Mouse (Mus musculus) forebrain, embryonic 11.5 days (tissue): ENCODE results near the gene Rcor2. TPM values are rescaled to one million over a fixed set of nuclear protein-coding genes. Genes with fewer than 3 reads are reported as not detected.

ENCODE experiments used
- ATAC-seq: fragments of 200-750 bp; cut with Nextera tagmentation; replicated peaks from 2 replicates; pipeline ENCODE4 v1.8.0; 2017; ENCODE audit warnings: moderate TSS enrichment; ENCODE audit not compliant: low FRiP score
- DNase-seq: peaks from one replicate; pipeline ENCODE4 v3.0.0-alpha.2; 2017; ENCODE audit warnings: low spot score
- H3K27ac ChIP-seq: fragments of 300-500 bp; sonication (generic); 2 replicates; pipeline ENCODE4 v1.5.1; 2014; ENCODE audit warnings: low read depth, low read length
- H3K27me3 ChIP-seq: fragments of 300-500 bp; sonication (generic); 2 replicates; pipeline ENCODE4 v1.6.1; 2014; ENCODE audit warnings: mild to moderate bottlenecking, low read length, mixed read lengths; ENCODE audit not compliant: control insufficient read depth, insufficient read depth
- H3K36me3 ChIP-seq: fragments of 300-500 bp; sonication (generic); 2 replicates; pipeline ENCODE4 v1.6.1; 2014; ENCODE audit warnings: mild to moderate bottlenecking, low read length, moderate library complexity, mixed read lengths; ENCODE audit not compliant: control insufficient read depth, insufficient read depth
- H3K4me1 ChIP-seq: fragments of 300-500 bp; sonication (generic); replicated peaks from 2 replicates; pipeline ENCODE4 v1.6.1; 2014; ENCODE audit warnings: low read length, mixed read lengths; ENCODE audit not compliant: control insufficient read depth, insufficient read depth
- H3K4me2 ChIP-seq: fragments of 300-500 bp; sonication (generic); 2 replicates; pipeline ENCODE4 v1.6.1; 2014; ENCODE audit warnings: low read depth, mild to moderate bottlenecking, low read length, moderate library complexity, mixed read lengths; ENCODE audit not compliant: severe bottlenecking
- H3K4me3 ChIP-seq: fragments of 300-500 bp; sonication (generic); 2 replicates; pipeline ENCODE4 v1.5.1; 2014; ENCODE audit warnings: low read depth, low read length
- H3K9ac ChIP-seq: fragments of 300-500 bp; sonication (generic); 2 replicates; pipeline ENCODE4 v1.6.1; 2014; ENCODE audit warnings: low read length
- H3K9me3 ChIP-seq: fragments of 300-500 bp; sonication (generic); 2 replicates; pipeline ENCODE4 v1.6.1; 2016; ENCODE audit warnings: low read length, mixed read lengths; ENCODE audit not compliant: control insufficient read depth
- WGBS: fragments of 180-500 bp; shearing (Covaris S2); extraction: QIAGEN DNeasy Blood & Tissue Kit; methylation state at CpG from one replicate; pipeline ENCODE4 v1.1.7; 2014; 5-methylcytosine and 5-hydroxymethylcytosine counted together
- polyA plus RNA-seq: library from polyadenylated mRNA; unstranded; fragments of >200 nt; fragmentation: Nextera tagmentation; extraction: Ambion mirVana; gene quantifications from 2 replicates; pipeline ENCODE4 v1.2.1, GENCODE M21; 2014

Rcor2 gene
- polyA plus RNA-seq, result 62.8 and 72.4 TPM in 2 replicates

DNA sequence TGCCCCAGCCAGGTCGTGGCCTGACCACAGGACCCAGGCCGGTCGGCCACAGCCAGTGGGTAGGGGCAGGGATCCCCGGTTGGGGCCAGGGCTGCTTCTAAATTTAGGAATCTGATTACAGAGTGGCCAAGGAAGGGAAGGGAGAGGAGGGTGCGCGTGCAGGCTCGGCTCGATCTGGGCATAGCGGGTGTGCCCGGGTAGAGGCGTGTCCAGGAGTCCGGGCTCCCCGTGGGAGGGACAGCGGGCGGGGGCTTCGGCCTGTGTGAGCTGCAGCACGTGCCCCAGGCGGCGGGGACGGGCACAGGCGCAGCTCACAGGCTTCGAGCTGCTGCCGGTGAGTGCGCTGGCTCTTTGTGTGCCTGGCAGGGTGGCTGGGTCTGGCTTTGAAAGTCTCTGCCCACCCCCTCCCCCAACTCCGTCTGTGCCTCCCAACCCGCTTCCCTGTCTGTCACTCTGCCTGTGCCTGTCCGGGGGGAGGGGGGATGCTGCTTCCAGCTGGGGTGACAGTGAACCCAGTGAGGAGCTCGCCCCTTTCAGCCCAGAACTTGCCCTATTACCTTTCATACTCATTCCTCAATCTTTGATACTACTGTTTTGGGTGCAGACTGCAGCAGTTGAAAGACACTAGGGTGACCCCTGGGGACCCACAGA is at the start of gene Rcor2:
Rcor2 (plus strand) TSS at position 235 of the 651 bp plus-strand sequence.
- H3K36me3 ChIP-seq, result peaks cover 14% of the 10 kb centered on the region
- DNase-seq, result peak; percentile 96
- peaks cover under 1% of the 10 kb centered on the region; the same call in 1 of the 2 replicates for H3K9me3 ChIP-seq
- peaks cover 49% of the 10 kb centered on the region for H3K4me1 ChIP-seq
- peak; percentile 70 for ATAC-seq
- under 1% methylated on average over 28 of the region's 28 CpGs for WGBS
- H3K4me3 ChIP-seq, result peak within 1 kb of the TSS; percentile 97
- peak within 1 kb of the TSS; percentile 80 for H3K4me2 ChIP-seq
- peak within 1 kb of the TSS; percentile 99 for H3K9ac ChIP-seq
- H3K27me3 ChIP-seq, result no peaks in the 10 kb centered on the region
- peak within 1 kb of the TSS; percentile 99 for H3K27ac ChIP-seq

DNA sequence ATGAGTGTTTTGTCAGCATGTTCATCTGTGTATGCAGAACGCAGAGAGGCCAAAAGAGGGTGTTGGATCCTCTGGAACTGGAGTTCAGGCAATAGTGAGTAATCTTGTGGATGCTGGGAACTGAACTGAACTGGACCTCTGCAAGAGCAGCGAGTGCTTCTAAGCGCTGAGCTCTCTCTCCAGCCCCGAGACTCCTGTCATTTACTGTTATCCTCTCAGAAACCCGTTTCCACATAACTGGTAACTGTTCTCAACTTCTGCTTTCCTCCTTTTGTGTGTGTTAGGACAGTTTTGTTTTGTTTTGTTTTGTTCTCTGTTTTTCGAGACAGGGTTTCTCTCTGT is 49.2 kb upstream of the Rcor2 start:
- H3K4me2 ChIP-seq, result peak overlapping the region; percentile 65
- peak overlapping the region; percentile 51; the same call in 1 of the 2 replicates for H3K9ac ChIP-seq
- ATAC-seq (peak; percentile 34; the same call in 1 of the 2 replicates), DNase-seq (no peak)
- no peaks in the 10 kb centered on the region for H3K27me3 ChIP-seq
- H3K4me1 ChIP-seq, result peaks cover 10% of the 10 kb centered on the region
- H3K36me3 ChIP-seq, result peaks cover 3% of the 10 kb centered on the region; the same call in 1 of the 2 replicates
- H3K27ac ChIP-seq, result peak overlapping the region; percentile 51; the same call in 1 of the 2 replicates
- 8% methylated on average over 6 of the region's 6 CpGs for WGBS
- peak overlapping the region; percentile 92 for H3K4me3 ChIP-seq
- no peaks in the 10 kb centered on the region for H3K9me3 ChIP-seq

DNA sequence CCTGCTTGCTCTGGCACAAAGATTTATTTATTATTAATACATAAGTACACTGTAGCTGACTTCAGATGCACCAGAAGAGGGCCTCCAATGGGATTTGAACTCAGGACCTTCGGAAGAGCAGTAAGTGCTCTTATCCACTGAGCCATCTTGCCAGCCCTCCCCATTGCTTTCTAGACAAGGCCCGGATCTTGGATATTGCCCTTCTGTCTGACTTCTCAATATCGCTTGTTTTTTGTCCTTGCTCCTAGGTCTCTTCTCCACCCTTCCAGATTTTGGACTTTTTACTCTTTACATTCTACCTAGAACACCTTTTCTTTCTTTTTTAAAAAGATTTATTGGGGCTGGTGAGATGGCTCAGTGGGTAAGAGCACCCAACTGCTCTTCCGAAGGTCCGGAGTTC is 48.4 kb upstream of the Rcor2 start:
- Histone ChIP-seq H3K27ac (no peak overlapping the region), H3K4me3 (no peak overlapping the region), H3K4me1 (peaks cover 10% of the 10 kb centered on the region), H3K36me3 (peaks cover 3% of the 10 kb centered on the region; the same call in 1 of the 2 replicates), H3K9ac (no peak overlapping the region), H3K9me3 (no peaks in the 10 kb centered on the region), H3K4me2 (no peak overlapping the region), H3K27me3 (no peaks in the 10 kb centered on the region)
- DNase-seq, result no peak
- no peak for ATAC-seq
- WGBS, result 99% methylated on average over 5 of the region's 5 CpGs

DNA sequence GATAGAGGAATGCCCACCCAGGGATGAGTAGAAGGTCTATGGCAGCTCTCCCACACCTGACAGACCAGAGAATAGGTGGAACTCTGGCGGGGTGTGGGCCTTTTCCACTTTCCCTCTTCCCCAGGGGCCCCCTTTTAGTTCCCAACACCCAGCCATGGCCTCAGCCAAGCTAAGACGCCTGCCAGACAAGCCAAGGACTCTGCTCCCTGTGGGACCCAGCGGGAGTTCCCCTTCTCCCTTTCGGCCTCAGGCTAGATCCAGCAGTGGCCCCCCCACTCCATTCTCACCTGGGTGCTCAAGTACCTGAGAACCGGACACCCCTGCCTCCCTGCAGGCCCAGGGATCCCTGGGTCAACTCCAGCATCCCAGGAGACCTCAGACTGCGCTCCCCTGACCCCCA is 44.9 kb upstream of the Rcor2 start:
- Histone ChIP-seq H3K9ac (no peak overlapping the region), H3K4me3 (no peak overlapping the region), H3K4me1 (no peaks in the 10 kb centered on the region; the same call in 1 of the 2 replicates), H3K27ac (no peak overlapping the region), H3K27me3 (no peaks in the 10 kb centered on the region), H3K4me2 (no peak overlapping the region), H3K9me3 (no peaks in the 10 kb centered on the region), H3K36me3 (no peaks in the 10 kb centered on the region; the same call in 1 of the 2 replicates)
- ATAC-seq (no peak), DNase-seq (no peak)
- WGBS, result 82% methylated on average over 6 of the region's 6 CpGs

DNA sequence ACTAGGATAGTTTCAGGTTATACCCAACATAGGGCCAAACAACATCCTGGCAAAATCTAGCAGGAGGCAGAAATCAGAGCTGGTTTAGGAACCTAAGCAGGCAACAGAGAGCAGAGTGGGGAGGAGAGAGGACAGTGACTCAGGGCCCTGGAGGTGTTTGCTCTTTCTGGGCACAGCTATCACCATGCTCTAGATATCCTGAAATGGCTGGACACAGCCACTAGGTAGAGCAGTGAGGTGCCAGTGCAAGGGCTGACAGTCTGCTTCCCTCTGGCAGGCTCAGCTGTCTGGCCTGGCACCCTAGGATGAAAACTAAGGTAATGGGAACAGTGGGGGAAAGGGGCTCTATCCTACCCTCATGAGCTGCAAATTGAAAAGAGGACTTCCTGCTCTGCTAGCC is 43.6 kb upstream of the Rcor2 start:
- DNase-seq, result no peak
- Histone ChIP-seq H3K4me1 (no peaks in the 10 kb centered on the region), H3K4me2 (no peak overlapping the region), H3K27me3 (no peaks in the 10 kb centered on the region), H3K9ac (no peak overlapping the region), H3K9me3 (no peaks in the 10 kb centered on the region), H3K4me3 (no peak overlapping the region), H3K27ac (no peak overlapping the region), H3K36me3 (no peaks in the 10 kb centered on the region; the same call in 1 of the 2 replicates)
- no peak for ATAC-seq

DNA sequence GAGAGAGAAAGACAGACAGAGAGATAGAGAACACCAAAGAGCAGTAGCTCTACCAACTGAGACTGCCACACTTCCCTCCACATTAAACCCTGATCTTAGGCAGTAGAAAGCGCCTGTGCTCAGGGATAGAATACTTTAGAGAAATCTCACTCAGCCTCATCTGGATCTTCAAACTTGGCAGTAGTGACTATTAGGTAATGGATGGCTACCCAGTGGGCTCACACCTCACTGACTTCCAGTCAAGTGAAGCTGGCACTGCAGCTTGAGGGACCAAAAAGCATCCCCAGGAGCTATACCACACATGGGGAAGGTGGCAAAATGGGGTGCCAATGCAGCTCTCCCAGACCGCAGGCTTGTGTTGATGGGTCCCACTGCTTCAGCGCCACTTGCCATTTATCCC is 42.9 kb upstream of the Rcor2 start:
- ATAC-seq (no peak), DNase-seq (no peak)
- Histone ChIP-seq H3K9me3 (no peaks in the 10 kb centered on the region), H3K36me3 (peaks cover under 1% of the 10 kb centered on the region; the same call in 1 of the 2 replicates), H3K4me1 (no peaks in the 10 kb centered on the region), H3K27ac (no peak overlapping the region), H3K27me3 (no peaks in the 10 kb centered on the region), H3K4me3 (no peak overlapping the region), H3K4me2 (no peak overlapping the region), H3K9ac (no peak overlapping the region)
- 93% methylated on average over 3 of the region's 3 CpGs for WGBS

DNA sequence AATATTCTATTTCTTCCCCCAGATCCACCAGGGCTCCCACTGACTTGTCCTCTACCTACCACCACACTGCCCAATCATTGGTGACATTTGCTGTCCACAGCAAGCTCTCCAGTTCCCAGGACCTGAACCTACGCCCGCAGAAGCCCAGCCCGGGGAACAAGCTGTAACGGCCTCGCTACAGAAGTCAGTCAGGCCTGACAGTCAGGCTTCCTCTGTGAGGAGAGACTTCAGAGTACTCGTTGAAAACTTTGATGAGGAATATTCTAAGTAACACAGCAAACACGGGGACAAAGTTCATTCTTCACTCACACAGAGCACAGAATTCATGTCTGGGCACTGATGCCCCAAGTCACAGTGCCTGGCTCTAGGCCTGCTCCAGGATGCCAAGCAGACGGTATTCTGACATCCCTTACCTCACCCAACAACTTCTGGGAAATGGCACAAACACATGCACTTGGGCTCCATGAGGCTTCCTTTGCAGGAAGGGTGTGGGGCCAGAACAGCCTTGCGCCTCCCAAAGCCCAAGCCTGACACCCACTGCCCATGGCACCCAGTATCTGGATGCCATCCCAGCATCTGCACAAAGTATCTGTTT is 41.9 kb upstream of the Rcor2 start:
- H3K9me3 ChIP-seq, result no peaks in the 10 kb centered on the region
- ATAC-seq (no peak), DNase-seq (no peak)
- H3K27me3 ChIP-seq, result no peaks in the 10 kb centered on the region
- no peaks in the 10 kb centered on the region for H3K4me1 ChIP-seq
- WGBS, result 85% methylated on average over 9 of the region's 9 CpGs
- H3K36me3 ChIP-seq, result peaks cover 9% of the 10 kb centered on the region; the same call in 1 of the 2 replicates
- H3K4me3 ChIP-seq, result no peak overlapping the region
- no peak overlapping the region for H3K27ac ChIP-seq
- H3K9ac ChIP-seq, result no peak overlapping the region
- no peak overlapping the region for H3K4me2 ChIP-seq

DNA sequence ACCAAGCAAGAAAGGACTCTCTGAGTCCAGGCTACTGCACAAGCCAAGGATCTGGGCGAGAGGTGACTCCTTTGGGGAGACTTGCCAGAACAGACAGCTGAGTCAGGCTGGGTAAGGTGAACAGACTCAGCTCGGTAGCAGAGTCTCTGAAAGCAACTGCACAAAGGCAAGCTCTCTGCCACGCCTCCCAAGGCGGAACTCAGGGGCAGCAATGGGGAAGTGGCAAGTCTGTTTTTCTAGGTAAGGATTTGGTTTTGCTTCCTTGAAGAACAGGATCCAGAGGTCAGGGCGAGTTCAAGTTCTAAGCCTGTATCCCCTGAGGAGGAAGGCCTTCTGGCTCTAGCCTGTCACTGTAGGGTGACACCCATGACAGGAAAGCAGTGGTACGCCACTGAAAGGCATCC is 40.6 kb upstream of the Rcor2 start:
- DNase-seq (no peak), ATAC-seq (no peak)
- WGBS, result 81% methylated on average over 6 of the region's 6 CpGs
- Histone ChIP-seq H3K4me1 (no peaks in the 10 kb centered on the region), H3K27ac (no peak overlapping the region), H3K27me3 (no peaks in the 10 kb centered on the region), H3K36me3 (peaks cover 9% of the 10 kb centered on the region; the same call in 1 of the 2 replicates), H3K9ac (no peak overlapping the region), H3K4me3 (no peak overlapping the region), H3K9me3 (no peaks in the 10 kb centered on the region), H3K4me2 (no peak overlapping the region)
